Mouse (Mus musculus) mesoderm, embryonic 11.5 days (tissue): ENCODE measurements around the gene Creb1.
"Not testable (repeated sequence)": the region's sequence is repeated elsewhere in the genome, so short reads cannot be mapped to it uniquely, and the experiment has no call there.

Experiments
- DNase-seq: peaks from one replicate; pipeline ENCODE4 v3.0.0-alpha.2; 2012; ENCODE audit warnings: low read depth, low spot score

Gene Creb1

GRCm38 (mm10) chr1:64538837-64539367 lies 6.5 kb downstream of the Creb1 start:
- DNase-seq, result no peak

GRCm38 (mm10) chr1:64543750-64544149 lies 11.3 kb downstream of the Creb1 start:
- no peak for DNase-seq

GRCm38 (mm10) chr1:64546070-64546469 lies 13.6 kb downstream of the Creb1 start:
- no peak for DNase-seq

GRCm38 (mm10) chr1:64549380-64549779 lies 16.9 kb downstream of the Creb1 start:
- DNase-seq, result no peak

- DNase-seq, result no peak
These were observed 19.5 kb downstream of the Creb1 start for GRCm38 (mm10) chr1:64551908-64552307.

GRCm38 (mm10) chr1:64560105-64560504 lies 27.7 kb downstream of the Creb1 start:
- DNase-seq, result no peak

- DNase-seq, result no peak
These were observed 35.8 kb downstream of the Creb1 start for GRCm38 (mm10) chr1:64568206-64568605.

- no peak for DNase-seq
These were observed 43.6 kb downstream of the Creb1 start for GRCm38 (mm10) chr1:64576022-64576421.

- no peak for DNase-seq
These were observed 44.3 kb downstream of the Creb1 start for GRCm38 (mm10) chr1:64576732-64577131.

- not testable (repeated sequence) for DNase-seq
These were observed 45.5 kb downstream of the Creb1 start for GRCm38 (mm10) chr1:64577911-64578310.

GRCm38 (mm10) chr1:64578801-64579200 lies 46.4 kb downstream of the Creb1 start:
- no peak for DNase-seq

GRCm38 (mm10) chr1:64598926-64599325 lies 66.5 kb downstream of the Creb1 start:
- DNase-seq, result no peak

- DNase-seq, result no peak
These were observed 68.1 kb downstream of the Creb1 start for GRCm38 (mm10) chr1:64600413-64601077.

- DNase-seq, result no peak
These were observed 68.9 kb downstream of the Creb1 start for GRCm38 (mm10) chr1:64601242-64601842.

GRCm38 (mm10) chr1:64603381-64603780 lies 70.9 kb downstream of the Creb1 start:
- no peak for DNase-seq

GRCm38 (mm10) chr1:64609145-64609544 lies 76.7 kb downstream of the Creb1 start:
- no peak for DNase-seq

- no peak for DNase-seq
These were observed 77.5 kb downstream of the Creb1 start for GRCm38 (mm10) chr1:64609976-64610375.

GRCm38 (mm10) chr1:64614311-64614710 lies 81.9 kb downstream of the Creb1 start:
- no peak for DNase-seq

GRCm38 (mm10) chr1:64614801-64615345 lies 82.4 kb downstream of the Creb1 start:
- no peak for DNase-seq

- no peak for DNase-seq
These were observed 83.1 kb downstream of the Creb1 start for GRCm38 (mm10) chr1:64615531-64615991.

GRCm38 (mm10) chr1:64616076-64616475 lies 83.6 kb downstream of the Creb1 start:
- DNase-seq, result no peak

- DNase-seq, result no peak
These were observed 84.1 kb downstream of the Creb1 start for GRCm38 (mm10) chr1:64616531-64616880.
